Mouse (Mus musculus) heart, adult 11 months (tissue): ENCODE measurements around the gene Ccdc136.

Source experiments
- DNase-seq: peaks from one replicate; pipeline ENCODE4 v3.0.0; 2022

Ccdc136 gene

DNA sequence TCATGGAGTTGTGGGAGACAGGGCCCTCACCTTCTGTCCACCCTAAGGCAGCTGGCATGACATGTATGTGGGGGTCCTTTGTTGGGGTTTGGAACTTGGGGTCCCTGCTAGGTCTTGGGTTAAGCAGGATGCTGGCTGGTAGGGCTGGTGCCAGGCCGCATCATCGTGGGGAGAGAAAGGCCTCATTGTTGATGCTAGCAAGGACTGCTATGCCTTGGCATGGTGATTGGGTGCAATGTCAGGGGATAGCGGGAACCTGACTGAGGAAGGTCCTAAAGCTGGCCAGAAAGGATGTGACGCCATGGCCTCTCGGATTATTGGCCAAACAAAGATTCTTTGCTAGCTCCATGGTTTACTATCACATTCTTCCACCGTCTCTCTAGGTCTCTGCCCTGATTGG lies 43.7 kb downstream of the Ccdc136 start:
- DNase-seq, result no peak

DNA sequence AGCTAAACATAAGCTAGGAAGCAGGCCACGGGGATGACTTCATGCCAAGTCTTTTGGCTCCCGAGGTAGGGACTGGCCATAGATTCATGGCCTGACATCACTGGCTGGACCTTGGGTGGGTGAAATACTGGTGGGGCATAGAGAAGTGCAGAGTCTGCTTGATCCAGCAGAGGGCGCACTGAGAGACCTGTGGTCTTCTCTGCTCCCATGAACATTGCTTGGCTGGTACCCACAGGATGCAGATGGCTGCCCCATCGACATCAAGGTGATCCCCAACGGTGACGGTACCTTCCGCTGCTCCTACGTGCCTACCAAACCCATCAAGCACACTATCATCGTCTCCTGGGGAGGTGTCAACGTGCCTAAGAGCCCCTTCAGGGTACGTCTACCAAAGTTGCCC lies 48.7 kb downstream of the Ccdc136 start:
- DNase-seq, result peak; percentile 93

DNA sequence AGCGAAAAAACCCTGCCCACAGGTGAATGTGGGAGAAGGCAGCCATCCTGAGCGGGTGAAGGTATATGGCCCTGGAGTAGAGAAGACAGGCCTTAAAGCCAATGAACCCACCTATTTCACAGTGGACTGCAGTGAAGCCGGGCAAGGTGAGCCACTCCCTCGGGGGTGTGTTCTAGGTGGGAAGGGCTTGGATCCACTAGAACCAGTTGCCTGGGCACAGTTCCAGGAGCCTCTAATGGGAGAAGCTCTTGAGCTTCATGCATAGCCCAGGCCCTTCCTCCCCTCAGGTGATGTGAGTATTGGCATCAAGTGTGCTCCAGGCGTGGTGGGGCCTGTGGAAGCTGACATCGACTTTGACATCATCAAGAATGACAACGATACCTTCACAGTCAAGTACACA lies 49.2 kb downstream of the Ccdc136 start:
- DNase-seq, result peak; percentile 93

DNA sequence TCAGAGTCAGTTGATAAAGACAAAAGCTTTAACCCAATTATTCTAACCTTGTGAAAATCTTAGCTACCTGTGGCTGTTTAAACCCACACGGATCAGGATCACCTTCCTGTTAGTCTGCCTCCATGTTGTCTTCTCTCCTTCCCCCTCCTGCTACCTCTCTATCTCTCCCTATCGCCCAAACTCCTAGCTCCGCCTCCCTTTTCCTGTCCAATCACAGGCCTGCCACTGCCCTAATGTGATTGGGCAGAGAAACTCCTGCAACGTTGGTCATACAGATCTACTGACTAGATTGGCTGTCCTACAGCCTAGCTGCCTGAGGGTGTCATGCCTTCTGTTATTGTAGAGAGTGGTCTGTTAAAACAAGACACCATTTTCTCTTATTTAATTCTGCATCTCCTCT lies 53.7 kb downstream of the Ccdc136 start:
- no peak for DNase-seq

DNA sequence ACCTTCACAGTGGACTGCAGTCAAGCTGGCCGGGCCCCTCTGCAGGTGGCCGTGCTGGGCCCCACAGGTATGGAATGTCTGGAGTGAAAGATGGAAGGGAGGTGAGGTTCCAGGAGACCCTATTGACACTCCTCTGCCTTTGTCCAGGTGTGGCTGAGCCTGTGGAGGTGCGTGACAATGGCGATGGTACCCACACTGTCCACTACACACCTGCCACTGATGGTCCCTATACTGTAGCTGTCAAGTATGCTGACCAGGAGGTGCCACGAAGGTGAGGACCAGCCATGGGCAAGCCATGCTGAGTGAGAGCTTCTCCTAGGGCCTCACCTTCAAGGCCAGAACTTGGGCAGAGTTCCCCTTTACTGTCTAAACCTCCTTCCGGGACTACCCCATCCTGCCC lies 54.6 kb downstream of the Ccdc136 start:
- no peak for DNase-seq

DNA sequence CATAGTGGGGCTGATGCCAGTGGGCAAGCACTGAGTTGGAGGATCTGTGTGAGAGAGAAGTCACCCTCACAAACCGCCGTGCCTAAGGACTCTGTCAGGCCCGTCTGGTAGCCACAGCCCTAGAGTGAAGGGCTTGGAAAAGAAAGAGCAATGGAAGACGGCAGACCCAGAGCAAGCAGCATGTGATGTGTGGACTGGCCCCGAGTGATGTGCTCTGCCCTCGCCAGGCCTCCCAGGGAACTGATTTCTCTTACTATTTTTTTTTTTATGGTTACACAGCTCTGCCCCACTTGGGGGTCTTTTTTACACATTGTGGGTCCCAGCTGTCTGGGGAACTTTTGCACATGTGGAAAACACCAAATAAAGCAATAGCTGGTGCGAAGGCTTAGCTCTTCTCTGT lies 65.4 kb downstream of the Ccdc136 start:
- DNase-seq, result no peak

DNA sequence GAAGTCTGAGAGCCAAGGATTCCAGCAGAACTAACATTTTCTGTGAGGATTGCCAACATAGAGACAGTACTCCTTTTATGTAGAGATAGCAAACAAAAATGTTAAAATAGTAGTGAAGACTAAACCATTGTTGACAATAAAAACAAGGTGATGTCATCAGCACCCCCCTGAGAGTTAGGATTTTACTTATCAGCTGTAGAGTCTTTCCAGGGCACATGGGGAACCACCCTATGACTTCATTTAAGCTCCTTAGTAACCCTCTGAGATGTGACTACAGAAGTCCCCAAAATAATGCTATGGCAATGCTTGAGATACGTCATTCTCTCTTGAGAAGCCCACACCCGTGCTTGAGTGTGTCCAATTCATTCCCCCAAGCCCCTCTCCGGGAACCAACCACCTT lies 67.3 kb downstream of the Ccdc136 start:
- DNase-seq, result no peak

DNA sequence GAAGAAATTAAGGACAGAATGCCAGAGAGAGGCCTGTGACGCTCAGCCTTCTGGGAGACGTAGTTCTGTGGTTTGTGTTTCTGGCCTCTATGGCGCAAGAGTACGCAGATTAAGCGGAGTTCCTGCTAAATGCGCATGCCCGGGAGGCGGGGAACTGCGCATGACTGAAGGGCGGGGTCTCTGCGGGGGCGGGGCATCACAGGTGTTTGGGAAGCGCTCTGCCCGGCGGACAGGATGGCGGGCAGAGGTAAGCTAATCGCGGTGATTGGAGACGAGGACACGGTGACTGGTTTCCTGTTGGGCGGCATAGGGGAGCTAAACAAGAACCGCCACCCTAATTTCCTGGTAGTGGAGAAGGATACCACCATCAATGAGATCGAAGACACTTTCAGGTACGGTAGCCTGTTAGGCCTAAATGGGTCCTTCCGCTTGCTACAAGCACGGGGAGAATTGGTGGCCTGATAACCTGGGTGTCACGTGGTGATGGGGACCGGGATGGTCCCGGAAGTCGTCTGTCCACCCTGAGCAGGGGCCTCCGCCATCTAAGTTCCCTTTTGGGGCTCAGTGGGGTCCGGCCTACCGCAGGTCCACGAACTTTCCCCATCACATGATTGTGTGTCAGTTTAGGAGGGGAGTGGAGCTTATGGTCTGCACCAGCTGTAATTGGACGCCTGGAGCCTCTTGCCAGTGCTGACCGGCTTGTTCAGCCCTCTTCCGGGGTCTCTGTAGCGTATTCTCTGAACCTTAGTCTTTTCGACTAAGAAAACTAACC lies 71.7 kb downstream of the Ccdc136 start, which contains the start of gene Atp6v1f:
Atp6v1f (plus strand) TSS at position 136 of the 772 bp plus-strand sequence.
- DNase-seq, result peak; percentile 99

DNA sequence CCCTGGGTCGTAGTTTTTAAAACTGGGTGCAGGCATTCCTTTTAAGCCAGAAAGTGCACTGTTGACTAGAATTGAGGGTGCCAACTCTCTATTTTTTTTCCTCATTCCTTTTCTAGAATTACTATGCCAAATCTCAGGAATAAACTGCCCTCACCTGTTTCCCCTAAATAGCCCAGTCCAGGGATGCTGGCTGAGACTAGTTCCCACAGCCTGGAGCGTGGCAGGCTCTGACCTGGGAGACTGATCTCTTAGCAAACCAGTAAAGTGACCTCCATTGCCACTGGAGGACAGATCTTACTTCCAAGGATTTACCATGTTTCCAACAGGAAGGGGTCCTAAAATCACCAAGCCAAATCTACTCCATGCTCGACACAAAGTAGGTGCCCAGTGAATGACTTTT lies 72.7 kb downstream of the Ccdc136 start:
- no peak for DNase-seq

DNA sequence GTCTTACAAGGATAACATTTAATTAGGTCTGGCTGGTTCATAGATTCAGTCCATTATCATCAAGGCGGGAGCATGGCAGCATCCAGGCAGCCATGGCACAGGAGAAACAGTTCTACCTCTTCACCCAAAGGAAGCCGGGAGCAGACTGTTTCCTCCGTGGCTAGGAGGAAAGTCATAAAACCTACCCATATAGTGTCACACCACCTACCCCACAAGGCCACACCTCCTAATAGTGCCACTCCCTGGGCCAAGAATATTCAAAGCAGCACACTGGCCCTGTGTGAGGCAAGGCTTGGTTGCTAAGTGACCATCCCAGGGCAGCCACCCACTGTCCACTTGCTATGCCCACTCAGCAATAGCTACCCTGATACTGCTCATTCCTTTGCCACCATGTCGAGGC lies 75.0 kb downstream of the Ccdc136 start, which contains the start of gene Atp6v1fnb:
Atp6v1fnb (plus strand) TSS at position 301 of the 400 bp plus-strand sequence.
- DNase-seq, result no peak

DNA sequence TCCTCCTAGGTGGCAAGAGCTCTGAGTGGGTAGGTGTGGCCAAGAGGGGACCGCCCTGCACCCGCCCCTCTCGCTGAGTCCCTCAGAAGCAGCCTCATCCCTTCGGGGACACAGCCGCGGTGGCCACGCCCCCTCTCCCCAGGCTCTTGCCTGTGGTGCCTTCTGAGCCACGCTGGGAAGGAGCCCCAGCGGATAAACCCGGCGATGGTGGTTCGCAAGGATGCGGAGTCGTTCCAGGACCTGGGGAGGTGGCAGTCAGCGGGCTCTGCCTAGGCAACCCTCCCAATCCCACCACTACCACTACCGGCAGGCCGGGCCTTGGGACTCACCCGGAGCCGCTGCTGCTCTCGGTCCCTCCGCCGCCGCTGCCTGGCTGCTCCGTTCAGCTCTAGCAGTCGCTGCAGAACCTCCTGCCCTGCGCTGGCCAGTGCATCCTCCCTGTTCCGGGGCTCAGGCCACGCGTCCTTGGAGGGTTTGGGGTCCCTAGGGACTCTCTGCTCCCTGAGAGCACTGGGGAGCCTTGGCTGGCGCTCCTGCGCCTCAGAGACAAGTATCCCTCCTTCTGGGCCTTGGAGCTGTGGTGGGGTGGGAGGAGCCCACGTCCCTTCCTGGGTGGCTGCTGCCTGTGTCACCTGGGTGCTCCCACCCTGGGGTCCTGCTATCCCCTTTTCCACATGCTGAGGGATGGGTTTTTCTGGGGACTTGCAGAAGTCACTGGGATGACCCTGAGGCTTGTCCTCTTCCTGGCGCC lies 78.0 kb downstream of the Ccdc136 start:
- peak; percentile 98 for DNase-seq

DNA sequence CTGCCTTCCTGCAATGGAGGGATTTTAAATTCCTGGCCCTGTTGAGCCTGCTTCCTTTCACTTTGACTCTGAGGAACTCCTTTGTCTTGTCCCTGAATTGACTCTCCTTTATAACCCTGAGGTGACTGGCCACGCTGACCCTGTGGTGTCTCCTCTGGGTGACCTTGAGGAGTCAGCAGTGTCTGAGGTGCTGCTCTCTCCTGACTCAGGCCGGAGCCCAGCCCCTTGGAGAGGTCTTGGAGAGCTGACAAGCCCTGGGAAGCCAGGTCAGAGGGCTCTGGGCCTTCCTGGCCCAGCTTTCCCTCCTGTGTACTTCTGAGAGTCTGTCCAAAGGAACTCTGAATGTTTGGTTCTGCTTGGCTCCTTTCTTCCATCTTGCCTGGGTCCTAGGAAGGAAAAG lies 78.6 kb downstream of the Ccdc136 start:
- no peak for DNase-seq
